Mouse (Mus musculus) large intestine, adult 2 months (tissue): ENCODE measurements around the gene Rock2. TPM values are rescaled to one million over a fixed set of nuclear protein-coding genes. Genes with fewer than 3 reads are reported as not detected.

ENCODE experiments used
- DNase-seq: peaks from one replicate; pipeline ENCODE4 v3.0.0-alpha.2; 2012; ENCODE audit warnings: low read depth, low spot score
- WGBS: fragments of 180-500 bp; shearing (Covaris S2); methylation state at CpG from one replicate; pipeline ENCODE4 v1.1.7; 2018; 5-methylcytosine and 5-hydroxymethylcytosine counted together
- polyA plus RNA-seq: library from polyadenylated mRNA; depleted of rRNA; stranded (reverse); fragments of >200 nt; gene quantifications from 2 replicates; pipeline ENCODE4 v1.2.3, GENCODE M21; 2012

The Rock2 gene
- polyA plus RNA-seq, 1 experiment: 6.5 TPM

DNA sequence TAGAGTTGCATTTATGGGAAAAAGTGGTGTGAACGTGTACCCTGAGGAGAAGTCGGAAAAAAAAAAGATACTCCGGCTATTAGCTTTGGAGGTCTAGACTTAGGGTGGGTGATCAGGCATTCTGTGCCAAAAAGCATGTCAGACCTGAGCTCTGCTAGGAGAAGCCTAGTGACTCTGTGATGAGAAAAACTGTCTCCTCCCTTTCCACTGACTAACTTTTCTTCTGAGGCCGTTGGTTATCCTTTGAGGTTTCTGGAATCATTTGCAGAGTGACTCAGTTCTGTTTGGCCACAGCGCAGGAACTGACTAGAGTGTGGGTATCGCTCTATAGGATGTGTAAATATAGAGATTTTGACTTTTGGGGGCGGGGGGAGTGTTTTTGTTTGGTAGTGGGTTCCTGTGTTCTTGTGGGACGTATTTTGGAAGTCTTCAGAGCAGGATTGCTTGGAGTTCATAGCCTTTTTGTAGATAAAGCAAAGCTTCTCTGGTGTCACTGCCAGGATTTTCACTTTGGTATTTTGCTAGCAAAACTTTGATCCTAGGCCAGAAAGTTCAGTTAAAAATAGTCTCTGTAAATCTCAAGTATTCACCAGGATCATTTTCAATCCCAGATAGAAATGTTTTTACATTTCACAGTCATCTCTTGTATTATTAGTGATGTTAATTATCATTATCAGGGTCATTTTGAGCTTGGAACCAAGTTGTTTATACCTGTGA is 1.5 kb downstream of the Rock2 start:
- no peak for DNase-seq
- 3% methylated on average over 8 of the region's 8 CpGs for WGBS

DNA sequence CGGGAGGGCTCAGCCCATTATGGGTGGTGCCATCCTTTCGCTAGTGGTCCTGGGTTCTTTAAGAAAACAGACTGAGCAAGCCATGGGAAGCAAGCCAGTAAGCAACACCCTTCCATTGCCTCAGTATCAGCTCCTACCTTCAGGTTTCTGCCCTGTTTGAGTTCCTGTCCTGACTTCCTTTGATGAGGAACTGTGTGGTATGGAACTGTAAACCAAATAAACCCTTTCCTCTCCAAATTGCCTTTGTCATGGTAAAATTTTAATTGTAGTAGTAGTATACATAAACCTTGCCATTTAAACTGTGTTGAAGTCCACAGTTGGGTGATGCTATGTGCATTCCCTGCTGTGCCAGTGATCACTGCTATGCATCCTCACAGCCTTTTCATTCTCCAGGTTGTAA is 2.5 kb downstream of the Rock2 start:
- 37% methylated on average over 2 of the region's 2 CpGs for WGBS
- no peak for DNase-seq

DNA sequence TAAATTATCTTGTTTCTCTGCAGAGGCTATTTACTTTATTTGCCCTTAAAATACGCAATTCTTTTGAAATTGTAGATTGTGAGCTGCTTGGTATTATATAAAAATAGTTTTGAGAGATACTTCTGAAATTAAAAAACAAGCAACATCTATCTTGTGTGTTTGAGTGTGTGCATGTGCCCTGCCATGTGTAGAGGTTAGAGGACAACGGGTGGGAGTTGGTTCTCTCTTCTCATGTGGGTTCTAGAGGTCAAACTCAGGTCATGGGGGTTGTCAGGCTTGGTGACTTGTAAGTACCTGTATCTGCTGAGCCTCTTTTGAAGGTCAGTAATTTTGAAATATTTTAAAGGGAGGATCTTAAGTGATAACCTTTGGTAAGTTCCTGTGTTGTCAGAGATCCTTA is 3.5 kb downstream of the Rock2 start:
- DNase-seq: no peak
- 56% methylated on average over 2 of the region's 2 CpGs for WGBS

DNA sequence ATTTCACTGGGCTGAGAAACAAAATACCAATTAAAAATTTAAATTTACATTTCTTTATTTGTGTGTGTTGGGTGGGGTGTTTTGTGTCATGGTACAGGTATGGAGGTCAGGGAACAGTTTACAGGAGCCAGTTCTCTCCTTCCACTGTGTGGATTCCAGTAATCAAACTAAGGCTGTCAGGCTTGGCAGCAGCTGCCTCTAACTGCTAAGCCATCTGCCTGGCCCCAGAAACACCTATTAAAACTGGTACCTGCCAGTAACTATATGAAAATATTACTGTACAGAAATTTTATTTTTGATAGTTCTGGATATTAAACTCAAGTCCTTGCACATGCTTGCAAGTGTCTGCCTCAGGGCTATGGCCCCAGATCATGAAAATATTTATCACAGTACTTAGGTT is 4.1 kb downstream of the Rock2 start:
- DNase-seq: no peak

DNA sequence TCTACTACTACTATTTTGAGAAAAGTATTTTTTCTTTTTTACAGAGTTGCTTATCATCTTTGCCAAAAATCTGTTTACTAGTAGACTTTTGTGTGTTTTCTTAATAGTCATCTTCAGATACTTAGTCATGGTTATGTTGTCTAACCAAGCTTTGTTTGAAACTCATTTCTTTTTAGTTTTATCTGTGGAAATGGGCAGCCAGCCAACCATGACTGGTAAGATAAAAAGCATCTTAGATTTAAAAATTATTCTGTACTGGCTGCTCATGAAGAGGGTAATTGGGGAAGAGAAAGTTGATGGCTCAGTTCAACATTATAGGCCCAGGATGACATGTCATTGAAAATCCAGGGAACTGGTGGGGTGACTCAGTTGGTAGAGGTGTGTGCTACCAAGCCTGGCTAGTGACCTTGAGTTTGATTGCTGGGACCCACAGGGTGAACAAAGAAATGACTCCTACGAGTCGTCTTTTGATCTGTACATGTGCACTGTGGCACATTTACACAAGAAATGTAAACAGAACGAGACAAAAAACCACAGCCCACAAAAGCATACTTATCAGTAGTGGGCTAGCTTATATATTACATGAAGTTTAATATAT is 6.0 kb downstream of the Rock2 start:
- WGBS: 8% methylated on average over 3 of the region's 3 CpGs
- no peak for DNase-seq

- DNase-seq: no peak
- WGBS: 22% methylated on average over 2 of the region's 2 CpGs
These were observed 9.4 kb downstream of the Rock2 start for GRCm38 (mm10) chr12:16903949-16904635.

GRCm38 (mm10) chr12:16907282-16907846 is 12.7 kb downstream of the Rock2 start:
- no peak for DNase-seq
- WGBS: 94% methylated on average over 1 of the region's 1 CpGs

DNA sequence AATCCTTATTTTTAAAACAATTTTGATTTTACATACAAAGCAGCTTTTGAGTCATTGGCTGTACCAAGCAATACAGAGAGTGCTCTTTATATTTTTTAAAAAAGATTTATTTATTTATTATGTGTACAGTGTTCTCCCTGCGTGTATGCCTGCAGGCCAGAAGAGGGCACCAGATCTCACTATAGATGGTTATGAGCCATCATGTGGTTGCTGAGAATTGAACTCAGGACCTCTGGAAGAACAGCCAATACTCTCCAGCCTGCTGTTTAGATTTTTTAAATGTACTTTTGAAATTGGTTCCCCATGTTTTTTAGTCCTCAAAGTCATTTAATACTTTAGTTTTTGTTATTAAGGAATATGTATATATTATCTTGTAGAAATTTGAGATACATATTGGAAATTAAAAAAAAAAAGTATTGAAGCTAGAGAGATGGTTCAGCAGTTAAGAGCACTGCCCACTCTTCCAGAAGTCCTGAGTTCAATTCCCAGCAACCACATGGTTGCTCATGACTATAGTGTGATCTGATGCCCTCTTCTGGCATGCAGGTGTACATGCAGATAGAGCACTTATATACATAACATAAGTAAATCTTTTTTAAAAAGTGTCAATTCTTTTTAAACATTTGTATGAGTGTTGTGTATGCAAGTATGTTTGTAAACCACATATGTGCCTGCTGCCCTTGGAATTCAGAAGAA is 13.4 kb downstream of the Rock2 start:
- WGBS: 94% methylated on average over 1 of the region's 1 CpGs
- no peak for DNase-seq

GRCm38 (mm10) chr12:16911524-16911923 is 16.8 kb downstream of the Rock2 start:
- WGBS: 43% methylated on average over 2 of the region's 3 CpGs
- DNase-seq: no peak

- no peak for DNase-seq
These were observed 17.9 kb downstream of the Rock2 start for GRCm38 (mm10) chr12:16912600-16912999.

DNA sequence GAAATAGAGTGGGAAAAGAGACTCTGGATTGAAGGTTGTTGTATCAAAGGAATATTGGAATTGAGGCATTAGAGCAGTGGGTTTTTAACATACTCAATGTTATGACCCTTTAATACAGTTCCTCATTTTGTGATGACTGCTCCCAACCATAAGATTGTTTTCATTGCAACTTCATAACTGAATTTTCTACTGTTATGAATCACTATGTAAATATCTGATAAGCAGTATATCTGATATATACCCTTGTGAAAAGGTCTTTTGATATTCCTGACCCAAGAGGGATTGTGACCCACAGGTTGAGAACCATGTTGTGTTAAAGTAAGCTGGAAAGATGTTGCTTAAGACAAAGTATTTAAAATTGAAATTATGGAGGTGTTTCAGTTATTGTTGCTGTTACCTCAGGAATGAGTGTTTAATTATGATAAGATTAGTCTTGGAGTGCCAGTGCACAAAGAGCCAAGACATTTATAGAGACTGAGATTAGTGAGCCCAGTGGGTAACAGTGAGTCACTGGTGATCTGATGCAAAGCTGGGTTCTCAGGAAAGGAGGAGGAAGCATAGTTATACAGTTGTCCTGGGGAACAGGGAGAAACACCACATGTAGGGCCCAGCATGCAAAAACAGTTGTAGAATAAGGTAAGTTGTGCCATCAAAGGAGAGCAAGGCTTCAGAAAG is 25.6 kb downstream of the Rock2 start:
- no peak for DNase-seq

More at GRCm38 (mm10) chr12:16912600-16912999, 17.9 kb downstream of the Rock2 start:
- WGBS: 66% methylated on average over 3 of the region's 3 CpGs

DNA sequence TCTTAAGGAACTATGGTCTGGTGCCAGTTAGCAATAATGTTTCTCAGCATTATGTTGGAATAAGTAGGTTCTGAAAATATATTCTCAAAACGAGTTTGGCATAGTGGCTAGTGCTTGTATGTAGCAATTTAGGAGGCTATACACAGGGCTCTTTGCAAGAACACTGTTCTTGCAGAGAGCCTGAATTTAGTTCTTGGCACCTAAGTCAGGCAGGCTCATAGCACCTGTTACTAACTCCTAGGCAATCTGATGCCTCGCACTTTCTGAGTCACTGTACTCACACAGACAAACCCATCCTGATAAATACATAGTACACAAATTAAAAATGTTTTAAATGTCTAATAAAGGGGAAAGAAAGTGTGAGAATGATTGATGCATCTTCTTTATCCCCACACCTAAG is 33.2 kb downstream of the Rock2 start:
- WGBS: 78% methylated on average over 2 of the region's 2 CpGs

GRCm38 (mm10) chr12:16934423-16934822 is 39.7 kb downstream of the Rock2 start:
- 68% methylated on average over 1 of the region's 1 CpGs for WGBS
- DNase-seq: no peak

More for the DNA sequence above, 33.2 kb downstream of the Rock2 start:
- no peak for DNase-seq

- DNase-seq: no peak
- 88% methylated on average over 3 of the region's 3 CpGs for WGBS
These were observed 47.3 kb downstream of the Rock2 start for GRCm38 (mm10) chr12:16941976-16942375.

GRCm38 (mm10) chr12:16948239-16948638 is 53.5 kb downstream of the Rock2 start:
- 69% methylated on average over 6 of the region's 6 CpGs for WGBS

DNA sequence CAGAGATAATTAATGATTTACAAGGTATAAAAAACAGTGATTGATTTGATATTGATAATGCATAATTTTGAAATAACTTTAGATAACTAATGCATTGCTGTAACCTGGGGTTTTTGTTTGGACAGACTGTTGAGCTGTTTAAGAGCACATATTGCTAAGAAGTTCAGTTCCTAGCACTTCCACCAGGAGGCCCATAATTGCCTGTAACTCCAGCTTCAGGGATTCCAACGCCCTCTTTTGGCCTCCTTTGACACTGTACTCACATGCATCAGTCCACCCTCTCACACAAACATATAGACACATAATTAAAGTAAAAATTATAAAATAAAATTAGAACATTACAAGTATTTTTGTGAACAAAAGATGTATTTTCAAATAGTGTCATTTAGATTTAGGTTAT is 64.2 kb downstream of the Rock2 start:
- WGBS: 57% methylated on average over 1 of the region's 1 CpGs

More at GRCm38 (mm10) chr12:16948239-16948638, 53.5 kb downstream of the Rock2 start:
- no peak for DNase-seq

DNA sequence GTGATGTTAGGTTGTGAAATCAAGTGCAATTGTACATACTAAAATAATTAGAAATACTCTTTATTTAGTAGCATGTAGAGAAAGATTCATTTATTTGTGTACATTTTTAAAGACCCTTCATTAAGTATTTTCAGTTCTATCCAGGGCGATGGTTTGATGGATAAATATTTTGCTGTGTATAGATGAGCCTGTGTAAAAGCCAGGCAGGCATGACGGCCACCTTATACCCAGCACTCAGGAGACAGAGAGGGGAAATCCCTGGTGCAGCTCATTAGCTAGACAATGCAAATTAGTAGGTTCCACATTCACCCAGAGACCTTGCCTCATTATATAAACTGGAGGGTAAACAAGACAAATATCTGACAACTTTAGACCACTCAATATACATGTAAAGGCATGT is 68.7 kb downstream of the Rock2 start:
- 87% methylated on average over 2 of the region's 2 CpGs for WGBS
- DNase-seq: no peak

More for the DNA sequence above, 64.2 kb downstream of the Rock2 start:
- no peak for DNase-seq

GRCm38 (mm10) chr12:16966811-16967210 is 72.1 kb downstream of the Rock2 start:
- no peak for DNase-seq
- 72% methylated on average over 2 of the region's 2 CpGs for WGBS

GRCm38 (mm10) chr12:16977120-16977519 is 82.4 kb downstream of the Rock2 start:
- DNase-seq: no peak

DNA sequence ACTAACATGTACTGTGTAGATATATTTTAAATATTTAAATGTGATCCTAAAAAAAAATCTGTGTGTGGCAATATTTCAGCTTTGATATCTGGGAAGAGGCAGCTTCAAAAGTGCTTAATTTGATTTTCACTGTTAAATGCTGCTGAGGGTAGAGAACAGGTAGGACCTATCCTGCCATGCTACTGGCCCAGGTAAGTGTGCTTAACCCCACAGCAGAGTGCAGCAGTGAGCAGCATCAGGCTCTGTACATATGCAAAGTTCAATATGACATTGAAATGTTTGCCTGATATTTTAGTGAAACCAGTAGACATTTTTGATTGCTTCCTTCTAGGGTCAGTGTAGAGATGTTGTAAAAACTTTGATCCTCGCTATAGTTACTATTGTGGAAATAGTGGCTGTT is 91.1 kb downstream of the Rock2 start:
- WGBS: 92% methylated on average over 1 of the region's 1 CpGs
- DNase-seq: no peak
